Mouse (Mus musculus): Measurements from ENCODE around the gene Krtap10-10. TPM values are rescaled to one million over a fixed set of nuclear protein-coding genes. Genes with fewer than 3 reads are reported as not detected.

Krtap10-10 gene
- polyA plus RNA-seq, 1 experiment from 2014 or later, result not detected

DNA sequence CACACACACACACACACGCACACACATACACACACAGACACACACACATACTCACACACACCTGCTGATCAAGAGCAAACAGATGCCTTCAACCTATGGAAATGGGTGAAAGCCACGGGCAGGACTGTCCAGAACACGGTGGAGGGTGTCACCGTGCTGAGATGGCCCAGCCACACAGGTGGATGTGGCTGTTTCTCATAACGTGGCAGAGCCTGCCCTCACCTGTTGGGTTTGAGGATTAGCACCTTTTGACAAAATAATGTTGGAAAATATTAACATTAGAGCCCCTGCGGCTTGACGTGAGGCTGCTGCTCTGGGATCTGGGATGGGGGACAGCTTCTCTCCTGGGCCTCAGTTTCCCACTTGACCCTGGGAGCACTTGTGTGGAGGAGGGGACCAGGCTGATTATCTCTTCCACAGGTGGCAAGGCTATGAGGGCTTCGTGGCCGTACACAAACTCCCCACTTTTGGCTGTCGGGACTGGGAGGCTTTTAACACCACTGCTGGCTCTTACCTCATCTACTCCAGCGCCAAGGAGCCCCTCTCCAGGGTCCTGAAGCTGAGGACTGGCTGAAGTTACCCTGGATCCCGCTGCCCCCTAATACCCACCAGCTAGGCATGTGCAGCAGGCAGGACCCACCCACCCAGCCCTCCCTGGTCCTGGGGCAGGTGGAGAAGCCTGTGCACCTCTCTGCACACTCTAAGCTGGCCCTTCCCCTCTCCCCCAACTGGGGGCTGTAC is 50.4 kb downstream of the Krtap10-10 start:
- 52% methylated on average over 12 of the region's 12 CpGs for WGBS
- Histone ChIP-seq H3K36me3 (ENCODE audit: control insufficient read depth, insufficient read depth, low read length) (no peaks in the 10 kb centered on the region), H3K9ac (ENCODE audit: low read depth, low read length) (no peak overlapping the region), H3K4me1 (ENCODE audit: control insufficient read depth, insufficient read depth, low read length) (no peaks in the 10 kb centered on the region), H3K27ac (ENCODE audit: low read depth, low read length) (no peak overlapping the region), H3K27me3 (ENCODE audit: control insufficient read depth, insufficient read depth, low read length) (no peaks in the 10 kb centered on the region), H3K4me2 (replicated peaks; ENCODE audit: low read depth, low read length) (no peak overlapping the region), H3K9me3 (ENCODE audit: control insufficient read depth, low read length) (no peaks in the 10 kb centered on the region), H3K4me3 (ENCODE audit: low read length) (no peak overlapping the region)
- no peak for ATAC-seq (ENCODE audit: low FRiP score, low TSS enrichment)

Other genes with a start within 250 kb of the Krtap10-10 start
- gene Sumo3, start 229.8 kb upstream of the Krtap10-10 start, polyA plus RNA-seq (2014; fragmentation: Nextera tagmentation; extraction: Ambion mirVana), result 253 and 294 TPM in 2 replicates
- 1.2 and 1.8 TPM in 2 replicates for gene Gm49325, start 229.8 kb upstream of the Krtap10-10 start, polyA plus RNA-seq (2014; fragmentation: Nextera tagmentation; extraction: Ambion mirVana)
- gene Ube2g2, start 213.7 kb upstream of the Krtap10-10 start, polyA plus RNA-seq (2014; fragmentation: Nextera tagmentation; extraction: Ambion mirVana), result 41.3 and 51.8 TPM in 2 replicates
- 0.41 and 0.74 TPM in 2 replicates for gene Tspear, start 149.4 kb upstream of the Krtap10-10 start, polyA plus RNA-seq (2014; fragmentation: Nextera tagmentation; extraction: Ambion mirVana)
- gene Gm19402, start 145.2 kb upstream of the Krtap10-10 start, polyA plus RNA-seq (2014; fragmentation: Nextera tagmentation; extraction: Ambion mirVana), result not detected in 2 replicates
- not detected in 2 replicates for gene Gm9508, start 138.7 kb upstream of the Krtap10-10 start, polyA plus RNA-seq (2014; fragmentation: Nextera tagmentation; extraction: Ambion mirVana)
- not detected in 2 replicates for gene Gm10272, start 129.3 kb upstream of the Krtap10-10 start, polyA plus RNA-seq (2014; fragmentation: Nextera tagmentation; extraction: Ambion mirVana)
- gene Gm10024, start 124.5 kb upstream of the Krtap10-10 start, polyA plus RNA-seq (2014; fragmentation: Nextera tagmentation; extraction: Ambion mirVana), result not detected in 2 replicates
- not detected in 2 replicates for gene Gm10142, start 120.1 kb upstream of the Krtap10-10 start, polyA plus RNA-seq (2014; fragmentation: Nextera tagmentation; extraction: Ambion mirVana)
- gene Krtap12-1, start 115.3 kb upstream of the Krtap10-10 start, polyA plus RNA-seq (2014; fragmentation: Nextera tagmentation; extraction: Ambion mirVana), result not detected in 2 replicates
- not detected in 2 replicates for gene Gm10100, start 109.5 kb upstream of the Krtap10-10 start, polyA plus RNA-seq (2014; fragmentation: Nextera tagmentation; extraction: Ambion mirVana)
- not detected in 2 replicates for gene Gm18596, start 93.3 kb upstream of the Krtap10-10 start, polyA plus RNA-seq (2014; fragmentation: Nextera tagmentation; extraction: Ambion mirVana)
- gene Gm9736, start 84.6 kb upstream of the Krtap10-10 start, polyA plus RNA-seq (2014; fragmentation: Nextera tagmentation; extraction: Ambion mirVana), result not detected in 2 replicates
- gene Gm3233, start 76.3 kb upstream of the Krtap10-10 start, polyA plus RNA-seq (2014; fragmentation: Nextera tagmentation; extraction: Ambion mirVana), result not detected in 2 replicates
- gene Gm3238, start 64.6 kb upstream of the Krtap10-10 start, polyA plus RNA-seq (2014; fragmentation: Nextera tagmentation; extraction: Ambion mirVana), result not detected in 2 replicates
- gene Gm7138, start 59.0 kb upstream of the Krtap10-10 start, polyA plus RNA-seq (2014; fragmentation: Nextera tagmentation; extraction: Ambion mirVana), result not detected in 2 replicates
- not detected in 2 replicates for gene Gm3250, start 53.4 kb upstream of the Krtap10-10 start, polyA plus RNA-seq (2014; fragmentation: Nextera tagmentation; extraction: Ambion mirVana)
- gene Gm7137, start 47.7 kb upstream of the Krtap10-10 start, polyA plus RNA-seq (2014; fragmentation: Nextera tagmentation; extraction: Ambion mirVana), result not detected in 2 replicates
- gene Gm9639, start 40.9 kb upstream of the Krtap10-10 start, polyA plus RNA-seq (2014; fragmentation: Nextera tagmentation; extraction: Ambion mirVana), result not detected in 2 replicates
- not detected in 2 replicates for gene Gm19668, start 36.8 kb upstream of the Krtap10-10 start, polyA plus RNA-seq (2014; fragmentation: Nextera tagmentation; extraction: Ambion mirVana)
- gene Gm9507, start 24.1 kb upstream of the Krtap10-10 start, polyA plus RNA-seq (2014; fragmentation: Nextera tagmentation; extraction: Ambion mirVana), result not detected in 2 replicates
- not detected in 2 replicates for gene Gm2696, start 21.3 kb upstream of the Krtap10-10 start, polyA plus RNA-seq (2014; fragmentation: Nextera tagmentation; extraction: Ambion mirVana)
- not detected in 2 replicates for gene Krtap10-4, start 8.9 kb upstream of the Krtap10-10 start, polyA plus RNA-seq (2014; fragmentation: Nextera tagmentation; extraction: Ambion mirVana)
- not detected in 2 replicates for gene Gm36176, start 10.9 kb downstream of the Krtap10-10 start, polyA plus RNA-seq (2014; fragmentation: Nextera tagmentation; extraction: Ambion mirVana)
- gene Gm10318, start 16.9 kb downstream of the Krtap10-10 start, polyA plus RNA-seq (2014; fragmentation: Nextera tagmentation; extraction: Ambion mirVana), result not detected in 2 replicates
- not detected in 2 replicates for gene Gm3285, start 26.0 kb downstream of the Krtap10-10 start, polyA plus RNA-seq (2014; fragmentation: Nextera tagmentation; extraction: Ambion mirVana)
- gene Lrrc3, start 66.6 kb downstream of the Krtap10-10 start, polyA plus RNA-seq (2014; fragmentation: Nextera tagmentation; extraction: Ambion mirVana), result 2.2 and 3.3 TPM in 2 replicates
- 0.27 and 0.54 TPM in 2 replicates for gene Trpm2, start 134.6 kb downstream of the Krtap10-10 start, polyA plus RNA-seq (2014; fragmentation: Nextera tagmentation; extraction: Ambion mirVana)
- gene 1810043G02Rik, start 142.6 kb downstream of the Krtap10-10 start, polyA plus RNA-seq (2014; fragmentation: Nextera tagmentation; extraction: Ambion mirVana), result 26.4 and 35.8 TPM in 2 replicates
- 91.2 and 118 TPM in 2 replicates for gene Pfkl, start 174.1 kb downstream of the Krtap10-10 start, polyA plus RNA-seq (2014; fragmentation: Nextera tagmentation; extraction: Ambion mirVana)
- 0.41 and 0.66 TPM in 2 replicates for gene Dnmt3l, start 206.0 kb downstream of the Krtap10-10 start, polyA plus RNA-seq (2014; fragmentation: Nextera tagmentation; extraction: Ambion mirVana)
- gene Aire, start 207.7 kb downstream of the Krtap10-10 start, polyA plus RNA-seq (2014; fragmentation: Nextera tagmentation; extraction: Ambion mirVana), result 1.2 and 1.5 TPM in 2 replicates
- 3.8 and 4.8 TPM in 2 replicates for gene Icosl, start 233.4 kb downstream of the Krtap10-10 start, polyA plus RNA-seq (2014; fragmentation: Nextera tagmentation; extraction: Ambion mirVana)